ENCODE assay signal across 7 mouse cellular contexts in genomic region chr10:66814565-66815201, GRCm38 (mm10).
DNase-seq lines count a peak whose midpoint lies in the region; ATAC-seq and TF ChIP-seq lines count a peak whose summit lies in the region.

No protein-coding gene starts in this region.

- H3K4me2 ChIP-seq in embryonic facial prominence, embryonic 13.5 days: peak overlapping the region; percentile 48
- peak overlapping the region; percentile 44 for H3K4me2 ChIP-seq in limb, embryonic 12.5 days
- H3K4me2 ChIP-seq in midbrain, embryonic 15.5 days: peak overlapping the region; percentile 24; the same call in 1 of the 2 replicates

- no peak overlapping the region for H3K27ac ChIP-seq in embryonic facial prominence, embryonic 13.5 days
- H3K27ac ChIP-seq in limb, embryonic 12.5 days: no peak overlapping the region
- H3K27ac ChIP-seq in midbrain, embryonic 15.5 days: no peak overlapping the region
- no peak overlapping the region for H3K27ac ChIP-seq in spleen, adult 2 months (ENCODE audit: insufficient read depth, low read length)

- H3K4me3 ChIP-seq in embryonic facial prominence, embryonic 13.5 days: peak overlapping the region; percentile 18; the same call in 1 of the 2 replicates
- H3K4me3 ChIP-seq in limb, embryonic 12.5 days (replicated peaks): peak overlapping the region; percentile 16; the same call in 1 of the 2 replicates
- H3K4me3 ChIP-seq in midbrain, embryonic 15.5 days: no peak overlapping the region
- no peak overlapping the region for H3K4me3 ChIP-seq in spleen, adult 2 months (ENCODE audit: extremely low read depth, insufficient read depth, insufficient read length)

- 0 out of 2 replicates have a peak, but pooled peaks cover 8% of the 10 kb centered on the region for H3K27me3 ChIP-seq in embryonic facial prominence, embryonic 13.5 days
- peaks cover 34% of the 10 kb centered on the region for H3K27me3 ChIP-seq in limb, embryonic 12.5 days
- no peaks in the 10 kb centered on the region for H3K27me3 ChIP-seq in midbrain, embryonic 15.5 days (replicated peaks)
- no peaks in the 10 kb centered on the region for H3K27me3 ChIP-seq in spleen, adult 2 months (ENCODE audit: control insufficient read depth, insufficient read depth, low read length)

- WGBS in embryonic facial prominence, embryonic 13.5 days: 13% methylated on average over 16 of the region's 16 CpGs
- WGBS in limb, embryonic 12.5 days: 15% methylated on average over 16 of the region's 16 CpGs
- WGBS in midbrain, embryonic 15.5 days: 12% methylated on average over 16 of the region's 16 CpGs
- 16% methylated on average over 16 of the region's 16 CpGs for WGBS in spleen, adult 2 months

- DNase-seq in adrenal gland, postnatal 36 days: peak; percentile 70 to 76
- peak; percentile 86 for DNase-seq in heart, adult 8-10 months (ENCODE audit: low spot score)
- peak; percentile 74 to 79 for DNase-seq in kidney, adult 8-10 months
- peak; percentile 14 to 47 for DNase-seq in spleen, adult 2 months (ENCODE audit: low read depth in 1 of 2, low spot score in 2 of 2)

- peaks cover 10% of the 10 kb centered on the region for H3K4me1 ChIP-seq in embryonic facial prominence, embryonic 13.5 days
- peaks cover 13% of the 10 kb centered on the region; the same call in 1 of the 2 replicates for H3K4me1 ChIP-seq in limb, embryonic 12.5 days (replicated peaks)
- H3K4me1 ChIP-seq in midbrain, embryonic 15.5 days: no peaks in the 10 kb centered on the region
- no peaks in the 10 kb centered on the region; the same call in 1 of the 2 replicates for H3K4me1 ChIP-seq in spleen, adult 2 months (ENCODE audit: control insufficient read depth, insufficient read depth, insufficient read length)

- no peak overlapping the region for H3K9ac ChIP-seq in embryonic facial prominence, embryonic 13.5 days
- H3K9ac ChIP-seq in limb, embryonic 12.5 days (replicated peaks): no peak overlapping the region
- no peak overlapping the region for H3K9ac ChIP-seq in midbrain, embryonic 15.5 days

- TF ChIP-seq CTCF in spleen, adult 2 months (IDR thresholded peaks at IDR 0.05; ENCODE audit: extremely low read depth, insufficient read depth, insufficient read length, insufficient replicate concordance): peak; percentile 62; the same call in 1 of the 2 replicates

- no peak for ATAC-seq in embryonic facial prominence, embryonic 13.5 days (ENCODE audit: insufficient number of reproducible peaks, insufficient read depth, low FRiP score, low TSS enrichment, low read depth)
- peak; percentile 63; the same call in 1 of the 2 replicates for ATAC-seq in limb, embryonic 12.5 days (ENCODE audit: insufficient number of reproducible peaks, insufficient read depth, low FRiP score, low TSS enrichment, low read depth)
- ATAC-seq in midbrain, embryonic 15.5 days (replicated peaks): peak; percentile 72; the same call in 1 of the 2 replicates

- H3K36me3 ChIP-seq in embryonic facial prominence, embryonic 13.5 days: no peaks in the 10 kb centered on the region
- no peaks in the 10 kb centered on the region for H3K36me3 ChIP-seq in limb, embryonic 12.5 days
- no peaks in the 10 kb centered on the region for H3K36me3 ChIP-seq in midbrain, embryonic 15.5 days (replicated peaks)
- no peaks in the 10 kb centered on the region for H3K36me3 ChIP-seq in spleen, adult 2 months (ENCODE audit: control insufficient read depth, insufficient read depth, low read length)

- no peak for TF ChIP-seq POLR2A in spleen, adult 2 months (IDR thresholded peaks at IDR 0.05; ENCODE audit: low read depth, low read length)

- no peaks in the 10 kb centered on the region for H3K9me3 ChIP-seq in embryonic facial prominence, embryonic 13.5 days
- H3K9me3 ChIP-seq in limb, embryonic 12.5 days: no peaks in the 10 kb centered on the region
- H3K9me3 ChIP-seq in midbrain, embryonic 15.5 days: no peaks in the 10 kb centered on the region

Comparison
In these comparisons a context has a peak if more than half of its experiments do, and no peak if none do; other contexts are left out.
1. DNase-seq: peak in every context shown above with its lines; median percentile 86 in heart, adult 8-10 months; 76 in kidney, adult 8-10 months; 73 in adrenal gland, postnatal 36 days; 30 in spleen, adult 2 months.
2. H3K4me3 ChIP-seq: peak in embryonic facial prominence, embryonic 13.5 days (single experiment) and limb, embryonic 12.5 days (single experiment); none in midbrain, embryonic 15.5 days (single experiment) and spleen, adult 2 months (single experiment).
3. Peak in every context shown above with its lines, with median percentiles within 50 percentile points of each other: H3K4me2 ChIP-seq.